Mouse (Mus musculus): ENCODE results near the gene Klhl18.

Gene Klhl18

DNA sequence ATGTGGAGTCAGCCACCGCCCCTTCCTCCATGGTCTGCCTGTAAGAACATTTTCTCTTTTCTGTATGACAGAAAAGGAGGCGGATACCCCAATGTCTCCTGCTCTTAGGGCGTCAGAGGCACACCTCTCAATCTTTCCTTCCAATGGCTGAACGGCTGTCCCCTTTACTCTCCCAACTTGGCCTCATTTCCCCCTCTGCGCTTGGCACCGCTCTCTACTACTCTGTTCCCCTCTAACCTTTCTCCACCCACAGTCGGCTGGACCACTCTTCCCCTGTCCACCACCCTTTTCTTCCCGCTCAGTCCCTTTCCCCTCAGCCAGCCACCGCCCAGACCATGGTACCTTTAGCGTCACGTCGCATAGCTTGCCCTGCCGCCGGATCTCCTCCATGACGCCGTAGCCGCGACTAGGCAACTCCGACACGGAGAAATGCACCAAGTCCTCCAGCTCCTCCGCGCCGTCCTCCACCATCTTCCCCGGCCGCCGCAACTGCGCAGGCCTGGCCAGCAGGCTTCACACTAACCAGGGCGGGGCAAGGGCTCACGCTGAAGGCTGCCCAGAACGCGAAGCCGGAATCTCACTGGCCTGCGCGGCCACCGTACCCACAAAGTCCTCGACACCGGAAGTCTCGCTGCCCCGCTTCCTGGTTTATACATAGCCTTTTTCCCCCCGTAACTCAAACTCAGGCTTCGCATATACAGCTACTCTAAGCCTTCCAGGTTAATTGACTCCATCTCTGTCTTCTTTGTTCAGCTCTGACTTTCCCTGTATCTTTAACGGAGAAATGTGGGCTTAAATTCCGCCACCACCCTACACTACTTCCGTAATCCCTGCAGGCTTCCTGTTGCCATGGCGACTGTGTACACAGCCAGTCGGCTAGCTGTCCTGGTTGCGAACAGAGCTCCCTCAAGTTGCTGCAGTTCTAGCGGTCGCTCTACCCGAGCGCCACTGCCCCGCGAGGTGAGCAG is at the start of gene Klhl18, which contains the start of gene Kif9:
Gene Klhl18 (minus strand): TSS at position 571 of the 968 bp plus-strand sequence.
Gene Kif9 (plus strand): TSS at position 835 of the 968 bp plus-strand sequence.
- in situ Hi-C loops (cut with MboI, MseI) = no loop called here

DNA sequence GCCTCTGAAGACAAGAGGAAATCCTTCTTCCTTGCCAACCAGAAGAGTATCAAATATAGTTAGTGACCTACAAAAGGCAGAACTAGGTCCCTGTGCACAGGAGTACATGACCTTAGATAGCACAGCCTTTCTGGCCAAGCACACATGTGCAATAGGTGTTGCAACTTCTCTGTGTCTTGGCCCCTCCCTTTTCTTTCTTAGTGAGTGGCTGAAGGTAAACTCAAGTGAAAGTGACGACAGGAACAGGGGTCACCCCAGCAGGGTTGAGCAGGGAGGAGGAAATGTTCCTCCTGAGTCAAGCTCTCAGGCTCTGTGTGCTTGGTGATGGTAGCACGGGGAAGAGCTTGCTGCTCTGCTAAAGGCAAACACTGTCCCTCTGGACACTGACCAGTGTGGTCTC is 49.2 kb upstream of the Klhl18 start:
- in situ Hi-C loops (cut with MboI, MseI) = no loop called here

DNA sequence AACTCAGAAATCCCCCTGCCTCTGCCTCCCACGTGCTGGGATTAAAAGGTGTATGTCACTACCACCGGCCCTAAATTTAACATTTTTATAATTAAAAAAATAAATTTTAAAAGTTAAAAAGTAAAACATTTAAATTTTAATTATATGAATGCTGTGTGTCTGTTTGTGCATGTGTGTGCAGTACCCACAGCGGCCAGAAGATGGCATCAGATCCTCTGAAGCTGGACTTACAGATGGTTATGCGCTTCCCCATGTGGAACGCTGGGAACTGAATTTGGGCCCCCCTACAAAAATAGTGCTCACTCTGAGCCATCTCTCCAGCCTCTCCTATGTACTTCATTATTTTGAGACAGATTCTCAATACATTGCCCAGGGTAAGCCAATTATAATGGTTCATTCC is 14.4 kb upstream of the Klhl18 start:
- in situ Hi-C loops (cut with MboI, MseI) = no loop called here

DNA sequence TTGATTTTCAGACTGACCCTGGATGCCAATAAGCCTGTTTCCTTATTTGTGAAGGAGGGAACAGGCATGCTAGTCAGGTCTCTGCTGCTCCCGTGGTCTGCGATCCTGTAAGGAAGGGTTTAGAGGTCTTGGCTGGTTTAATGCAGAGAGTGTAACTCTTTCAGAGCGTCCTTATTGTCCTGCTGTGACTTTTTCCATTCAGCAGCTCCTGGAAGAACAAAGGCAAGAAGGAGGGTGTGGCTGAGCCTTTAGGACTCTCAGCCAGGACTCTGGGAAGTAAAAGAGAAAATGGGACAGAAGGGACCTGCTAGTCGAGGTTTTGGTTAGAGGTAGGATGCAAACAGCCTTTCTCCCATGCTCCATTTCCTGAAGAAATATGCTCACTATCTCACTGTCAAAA is 12.3 kb upstream of the Klhl18 start:
- in situ Hi-C loops (cut with MboI, MseI) = no loop called here

DNA sequence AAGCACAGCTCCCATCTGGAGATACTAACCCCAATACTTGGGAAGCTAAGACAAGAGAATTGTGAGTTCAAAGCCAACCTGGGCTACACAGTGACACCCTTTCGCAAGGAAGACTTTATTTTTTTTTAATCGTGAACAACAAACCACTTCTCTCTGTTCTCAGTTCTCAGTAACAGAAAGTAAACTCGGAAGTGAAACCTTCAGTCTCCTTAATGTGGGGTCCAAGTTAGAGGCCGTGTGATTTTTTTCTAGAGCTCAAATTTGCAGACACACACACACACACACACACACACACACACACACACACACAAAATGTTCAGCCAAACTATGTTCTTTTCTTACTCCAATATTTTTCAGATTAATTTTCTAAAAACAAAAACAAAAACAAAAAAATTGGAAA is 2.1 kb upstream of the Klhl18 start:
- in situ Hi-C loops (cut with MboI, MseI) = no loop called here

DNA sequence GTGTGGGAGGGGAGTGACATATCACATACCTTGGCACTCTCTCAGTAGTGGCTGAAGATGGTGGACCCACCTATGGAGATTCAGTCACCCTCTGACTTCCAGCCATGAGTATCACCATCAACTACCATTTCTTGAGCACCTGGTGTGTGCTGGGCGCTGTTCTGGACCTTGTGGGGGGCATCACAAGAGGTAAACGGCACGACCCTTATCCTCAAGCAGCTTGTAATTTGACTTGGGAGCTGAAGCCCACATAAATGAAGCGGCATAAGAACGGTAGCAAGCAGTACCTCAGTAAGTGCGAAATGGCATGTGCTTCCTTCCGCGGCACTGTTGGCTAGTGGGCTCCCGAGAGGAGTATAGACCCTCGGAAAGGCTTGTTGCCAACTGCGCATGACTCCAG is 1.5 kb upstream of the Klhl18 start:
- in situ Hi-C loops (cut with MboI, MseI) = no loop called here

DNA sequence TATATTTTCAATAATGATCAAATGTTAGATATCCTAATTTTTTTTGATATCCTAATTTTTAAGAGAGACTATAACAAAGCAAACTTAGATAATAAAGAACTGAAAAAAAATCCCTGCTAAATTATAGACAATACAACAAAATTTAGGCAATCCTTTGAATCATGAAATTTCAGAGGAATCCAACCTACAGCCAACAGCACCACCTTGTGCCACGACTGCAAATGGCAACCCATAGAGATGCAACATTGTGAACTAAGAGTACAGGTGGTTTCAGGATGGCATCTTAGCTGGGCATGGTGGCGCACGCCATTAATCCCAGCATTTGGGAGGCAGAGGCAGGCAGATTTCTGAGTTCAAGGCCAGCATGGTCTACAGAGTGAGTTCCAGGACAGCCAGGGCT is 10.3 kb downstream of the Klhl18 start:
- in situ Hi-C loops (cut with MboI, MseI) = no loop called here

DNA sequence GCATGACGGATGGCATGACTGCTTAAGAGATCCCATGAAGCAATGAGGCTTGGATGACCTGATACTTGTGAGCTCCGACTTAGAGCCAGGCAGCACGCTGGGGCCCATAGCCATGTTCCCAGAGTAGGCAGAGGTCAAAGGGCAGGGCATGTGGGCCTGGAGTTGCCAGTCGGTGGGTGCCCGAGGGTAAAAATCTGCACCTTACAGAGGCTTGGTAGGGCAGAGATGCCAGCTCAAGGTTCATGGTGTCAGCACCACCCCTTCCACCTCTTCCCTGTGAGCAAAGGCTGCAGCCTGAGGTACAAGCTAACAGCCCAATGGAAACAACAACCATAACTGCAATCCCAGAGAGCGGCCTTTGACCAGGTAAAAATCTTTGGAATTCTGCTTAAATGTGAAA is 11.2 kb downstream of the Klhl18 start:
- in situ Hi-C loops (cut with MboI, MseI) = no loop called here

DNA sequence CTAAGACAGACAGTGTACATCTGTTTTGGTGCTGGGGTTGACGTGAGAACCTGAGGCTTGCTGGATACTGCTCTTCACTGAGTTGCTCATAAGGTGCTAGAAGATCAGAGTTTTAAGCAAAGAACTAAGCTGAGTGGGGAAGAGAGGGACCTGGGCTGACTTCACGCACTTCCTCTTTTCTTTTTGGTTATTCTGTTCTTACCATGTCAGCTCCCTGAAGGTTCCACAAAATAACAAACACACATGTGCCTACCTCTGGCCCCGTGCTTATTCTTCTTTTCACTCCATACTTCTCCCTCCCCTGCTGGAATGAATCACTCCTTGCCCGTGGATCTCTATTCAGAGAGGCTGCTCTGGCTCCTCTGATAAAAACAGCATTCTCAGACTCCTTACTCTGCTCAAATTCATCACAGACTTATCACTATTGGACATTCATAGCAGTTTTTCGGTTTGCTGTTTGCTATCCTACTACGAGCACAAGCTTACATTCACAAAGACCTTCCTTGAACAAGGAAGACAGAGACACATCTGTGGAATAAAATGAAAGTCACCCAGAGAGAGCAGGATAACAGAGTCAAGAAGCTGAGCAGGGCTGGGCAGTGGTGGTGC is 12.4 kb downstream of the Klhl18 start:
- in situ Hi-C loops (cut with MboI, MseI) = no loop called here

DNA sequence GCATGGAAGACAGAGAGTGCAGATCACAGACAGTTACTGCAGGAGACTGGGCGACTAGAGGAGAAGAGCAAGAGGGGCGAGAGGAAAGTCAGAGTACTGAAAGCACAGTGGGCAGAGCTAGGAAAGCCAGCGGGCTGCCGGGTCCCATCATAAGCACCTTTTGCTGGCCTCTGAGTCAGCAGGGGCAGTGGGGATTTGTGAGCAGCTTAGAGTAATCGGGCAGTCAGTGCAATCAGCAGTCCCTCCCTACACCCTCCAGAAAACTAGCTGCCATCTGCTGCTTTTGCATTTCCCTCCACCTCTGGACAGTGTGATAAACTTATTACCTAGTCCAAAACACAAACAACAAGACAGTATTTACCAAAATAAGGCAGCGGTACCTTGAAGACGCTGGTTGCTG is 14.2 kb downstream of the Klhl18 start:
- in situ Hi-C loops (cut with MboI, MseI) = no loop called here

DNA sequence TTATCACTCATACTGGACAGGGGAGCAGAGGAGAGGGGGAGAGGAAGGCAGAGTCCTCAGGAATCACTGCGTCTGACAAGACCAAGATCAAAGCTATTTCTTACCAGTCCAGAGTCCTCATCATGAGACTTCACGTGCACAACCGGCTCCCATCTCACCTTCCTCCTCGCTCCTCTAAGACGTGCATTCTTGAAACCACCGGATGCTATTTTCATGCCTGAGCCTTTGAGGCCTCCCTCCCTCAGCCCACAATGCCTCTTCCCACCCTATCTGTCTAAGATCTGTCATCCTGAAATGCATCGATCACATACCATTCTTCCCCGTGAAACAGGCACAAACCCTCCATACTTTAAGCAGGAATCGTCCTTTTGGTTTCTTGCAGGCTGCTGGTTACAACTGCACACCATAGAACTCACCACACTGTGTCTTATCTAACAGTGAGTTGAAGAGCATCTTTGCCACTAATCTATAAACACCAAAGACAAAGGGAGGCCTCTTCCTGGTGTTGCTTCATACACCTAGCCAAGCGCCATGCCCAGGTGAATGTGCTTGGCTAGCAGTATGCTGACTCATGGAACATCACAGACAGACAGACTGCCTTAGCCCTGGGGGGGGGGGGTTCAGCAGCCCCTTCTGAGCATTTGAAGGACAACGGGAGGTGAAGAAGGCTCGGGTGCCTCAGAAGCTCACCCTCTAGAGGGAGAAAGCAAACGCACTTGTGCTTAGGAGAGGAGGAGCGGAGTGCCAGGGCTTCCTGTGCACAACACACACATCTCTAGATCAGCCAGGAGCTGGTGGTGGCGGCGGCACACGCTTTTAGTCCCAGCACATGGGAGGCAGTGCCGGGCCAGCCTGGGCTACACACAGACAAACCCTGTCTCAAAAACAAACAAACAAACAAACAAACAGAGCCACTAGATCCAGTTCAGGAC is 15.3 kb downstream of the Klhl18 start:
- in situ Hi-C loops (cut with MboI, MseI) = no loop called here

DNA sequence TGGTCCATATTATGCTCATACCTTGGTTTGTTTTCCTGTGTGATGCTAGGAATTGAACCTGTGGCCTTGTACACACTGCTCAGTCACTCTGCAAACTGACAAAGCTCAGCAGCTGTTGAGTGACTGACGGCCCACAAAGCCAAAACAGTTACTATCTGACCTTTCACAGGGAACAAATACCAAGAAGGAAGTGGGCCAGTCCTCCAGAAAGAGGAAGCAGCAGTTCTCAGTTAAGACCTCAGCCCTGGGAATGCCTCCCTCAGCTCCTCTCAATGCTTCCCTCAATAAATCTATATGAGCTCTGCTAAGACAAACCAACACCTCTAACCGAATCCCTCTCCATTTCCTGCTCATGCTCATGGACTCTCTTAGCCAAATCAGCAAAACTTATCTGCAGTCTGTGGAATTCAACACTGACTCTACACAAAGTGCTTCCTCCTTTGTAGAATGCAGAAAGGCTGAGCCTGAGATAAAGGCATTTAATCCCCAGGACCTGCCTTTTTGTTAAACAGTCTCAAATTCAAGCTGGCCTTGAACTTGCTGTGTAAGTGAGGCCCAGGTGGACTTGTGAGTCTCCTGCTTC is 17.3 kb downstream of the Klhl18 start:
- in situ Hi-C loops (cut with MboI, MseI) = loop anchor here in 1 of 2 experiments (5.0 kb wide), 1 partner anchor 42 kb away; the partner anchor contains the start of gene Ngp

DNA sequence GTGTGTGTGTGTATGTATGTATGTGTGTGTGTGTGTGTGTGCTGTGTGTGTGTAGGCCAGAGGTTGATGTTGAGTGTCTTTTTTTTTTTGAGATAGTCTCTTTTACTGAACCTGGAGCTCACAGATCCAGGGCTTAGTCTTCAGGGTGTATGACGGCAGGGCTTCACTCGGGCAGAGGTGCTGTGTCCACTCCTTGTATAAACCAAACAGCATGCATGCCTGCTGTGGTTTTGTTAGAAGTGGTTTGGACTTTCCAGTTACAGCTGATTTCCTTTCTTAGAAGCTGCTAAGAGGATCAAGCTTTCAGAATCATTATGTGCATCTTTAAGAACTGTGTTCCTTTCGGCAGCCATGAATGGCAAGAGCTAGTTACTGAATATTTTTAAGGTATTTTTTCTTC is 18.6 kb downstream of the Klhl18 start:
- in situ Hi-C loops (cut with MboI, MseI) = loop anchor here in 1 of 2 experiments (5.0 kb wide), 1 partner anchor 41 kb away; the partner anchor contains the start of gene Ngp

DNA sequence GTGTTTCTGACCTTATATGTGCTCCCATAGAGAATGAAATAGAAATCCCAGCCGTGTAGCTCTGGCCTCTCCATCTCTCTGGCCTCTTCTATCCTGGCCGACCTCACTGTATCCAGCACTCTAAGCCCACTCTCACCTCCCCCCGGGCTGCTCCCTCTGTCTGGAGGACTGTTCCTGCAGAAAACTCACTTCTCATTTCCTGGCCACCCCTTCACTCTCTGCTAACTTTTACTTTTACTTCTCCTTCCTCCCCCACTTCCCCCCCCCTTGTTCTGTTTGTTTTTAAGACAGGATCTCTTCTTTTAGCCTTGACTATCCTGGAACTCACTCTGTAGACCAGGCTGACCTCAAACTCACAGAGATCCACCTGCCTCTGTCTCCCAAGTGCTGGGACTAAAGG is 24.0 kb downstream of the Klhl18 start:
- in situ Hi-C loops (cut with MboI, MseI) = no loop called here

DNA sequence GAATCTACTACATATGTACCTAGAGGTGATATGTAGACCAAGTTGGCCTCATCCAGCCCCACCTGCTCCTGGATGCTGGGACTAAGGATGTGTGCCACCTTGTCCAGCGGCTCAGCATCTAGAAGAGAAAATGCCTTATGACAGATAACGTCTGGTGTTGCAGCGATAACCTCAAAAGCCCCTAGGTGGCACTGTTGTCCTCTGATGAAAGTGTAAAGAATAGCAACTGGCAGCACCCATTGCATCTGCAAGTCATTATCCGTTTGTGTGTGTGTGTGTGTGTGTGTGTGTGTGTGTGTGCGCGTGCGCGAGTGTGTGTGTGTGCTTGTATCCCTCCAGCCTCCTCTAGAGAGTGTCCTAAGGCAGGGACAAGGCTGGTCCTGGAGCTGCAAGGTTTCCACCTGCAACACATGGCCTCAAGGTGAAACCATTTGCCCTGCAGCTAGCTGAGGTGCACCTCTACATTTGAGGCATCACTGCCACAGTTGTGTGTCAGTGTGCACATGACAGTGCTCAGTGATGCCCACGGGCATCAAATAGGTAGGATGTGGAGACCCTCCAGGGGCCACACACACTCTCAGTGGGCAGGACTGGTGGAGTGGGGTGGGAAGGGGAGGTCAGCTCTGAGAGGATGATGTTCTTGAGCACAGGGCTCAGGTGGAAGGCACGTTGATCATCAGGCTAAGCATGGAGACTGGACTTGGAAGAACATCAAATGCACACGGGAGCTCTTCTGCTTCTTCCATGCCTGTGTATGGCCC is 27.5 kb downstream of the Klhl18 start:
- in situ Hi-C loops (cut with MboI, MseI) = loop anchor here in 1 of 2 experiments (25.0 kb wide), 1 partner anchor 163 kb away; the partner anchor contains the start of gene Nradd

DNA sequence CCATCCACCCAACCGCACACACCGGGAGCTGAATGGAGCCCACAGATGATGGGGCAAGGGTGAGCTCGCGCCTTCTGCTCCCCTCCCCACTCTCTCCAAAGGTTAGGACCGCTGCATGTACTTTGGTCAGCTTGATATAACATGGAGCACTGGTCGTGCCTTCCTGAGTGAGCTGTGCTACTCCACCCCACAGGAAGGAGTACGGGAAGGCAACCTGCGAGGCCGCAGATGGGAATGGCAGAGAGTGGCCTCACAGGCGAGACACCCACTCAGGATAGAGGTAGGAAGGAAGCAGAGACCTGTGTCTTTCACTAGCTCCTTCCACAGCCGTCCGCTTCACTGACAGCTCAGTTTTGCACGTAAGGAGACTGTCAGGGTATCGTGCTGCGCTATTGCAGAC is 28.1 kb downstream of the Klhl18 start:
- in situ Hi-C loops (cut with MboI, MseI) = loop anchor here in 1 of 2 experiments (25.0 kb wide), 1 partner anchor 164 kb away; the partner anchor contains the start of gene Nradd

DNA sequence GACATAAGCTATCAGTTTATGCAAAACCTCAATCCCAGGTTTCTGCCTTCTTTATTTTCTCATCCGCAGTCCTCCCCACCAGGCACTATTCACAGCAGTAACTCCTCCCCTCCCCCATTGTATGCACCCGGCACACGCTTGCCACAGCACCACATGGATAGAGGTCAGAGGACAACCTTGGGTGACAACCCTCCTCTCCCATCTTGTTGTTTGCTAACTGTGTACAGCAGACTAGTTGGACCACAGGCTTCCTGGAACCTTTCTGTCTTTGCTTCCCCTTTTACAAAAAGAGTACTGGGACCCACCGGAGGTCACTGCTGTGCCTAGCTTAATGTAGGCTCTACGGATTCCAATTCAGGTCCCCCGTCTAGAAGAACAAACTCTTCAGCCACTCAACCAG is 35.9 kb downstream of the Klhl18 start:
- in situ Hi-C loops (cut with MboI, MseI) = loop anchor here in 1 of 2 experiments (25.0 kb wide), 1 partner anchor 172 kb away; the partner anchor contains the start of gene Nradd

DNA sequence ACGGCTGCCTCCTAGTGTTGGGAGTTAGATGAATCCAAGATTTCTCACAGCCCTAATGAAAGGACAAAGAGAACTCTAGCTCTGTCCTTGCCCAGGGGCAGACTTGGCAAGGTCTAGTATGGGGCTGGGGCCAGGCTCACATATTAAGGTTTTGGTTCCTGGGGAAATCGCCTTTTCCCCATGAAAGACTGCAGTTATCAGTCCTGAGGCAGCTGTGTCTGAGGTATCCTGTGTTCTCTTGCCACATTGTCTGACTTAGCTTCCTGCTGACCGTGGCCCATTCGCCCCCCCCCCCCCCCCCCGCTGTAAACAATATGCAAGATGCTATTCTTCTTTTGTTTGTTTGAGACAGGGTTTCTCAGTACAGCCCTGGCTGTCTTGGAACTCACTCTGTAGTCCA is 36.4 kb downstream of the Klhl18 start:
- in situ Hi-C loops (cut with MboI, MseI) = loop anchor here in 1 of 2 experiments (25.0 kb wide), 1 partner anchor 172 kb away; the partner anchor contains the start of gene Nradd

DNA sequence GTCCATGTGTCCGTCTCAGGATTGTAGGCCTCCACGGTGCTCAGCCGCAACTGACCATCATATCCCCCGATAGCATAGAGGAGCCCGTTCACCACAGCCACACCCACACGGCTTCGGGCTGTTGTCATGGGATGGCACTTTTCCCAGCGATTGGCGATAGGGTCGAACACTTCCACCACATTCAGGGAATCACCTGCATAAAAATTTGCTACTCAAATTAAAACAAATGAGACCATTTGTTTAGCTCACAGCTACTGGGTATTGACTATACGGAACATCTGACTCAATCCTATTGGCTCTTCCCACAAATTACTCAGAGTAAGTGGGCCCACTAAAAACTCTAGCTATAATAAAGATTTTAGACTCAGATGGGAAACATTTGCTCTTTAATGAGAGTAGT is 40.5 kb downstream of the Klhl18 start:
- in situ Hi-C loops (cut with MboI, MseI) = loop anchor here in 1 of 2 experiments (25.0 kb wide), 1 partner anchor 176 kb away; the partner anchor contains the start of gene Nradd

DNA sequence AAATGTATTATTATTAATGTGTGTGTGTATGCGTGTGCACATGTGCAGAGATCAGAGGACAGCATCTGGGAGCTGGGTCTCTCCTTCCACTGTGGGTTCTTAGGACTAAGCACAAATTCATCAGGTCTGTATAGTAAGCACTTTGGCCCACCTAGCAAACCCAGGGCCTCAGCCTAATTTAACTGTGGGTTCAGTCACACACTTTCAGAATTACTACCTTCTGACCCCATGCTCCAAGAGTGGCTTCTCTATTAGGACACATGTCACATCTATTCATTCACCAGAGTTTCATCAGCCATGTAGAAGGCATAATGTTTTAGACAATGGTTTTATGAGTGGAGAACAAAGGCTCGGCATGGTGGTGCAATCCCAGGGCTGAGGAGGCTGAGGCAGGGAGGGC is 43.4 kb downstream of the Klhl18 start:
- in situ Hi-C loops (cut with MboI, MseI) = loop anchor here in 1 of 2 experiments (25.0 kb wide), 1 partner anchor 179 kb away; the partner anchor contains the start of gene Nradd

Measured in T-helper 17 cell (primary cell).